Mouse (Mus musculus) stomach, embryonic 14.5 days (tissue): ENCODE results near the gene Med24. TPM values are rescaled to one million over a fixed set of nuclear protein-coding genes. Genes with fewer than 3 reads are reported as not detected.
"Not testable (repeated sequence)": the region's sequence is repeated elsewhere in the genome, so short reads cannot be mapped to it uniquely, and the experiment has no call there.

ENCODE experiments used
- ATAC-seq: fragments of 200-750 bp; cut with Nextera tagmentation; 2 replicates; pipeline ENCODE4 v1.8.0; 2017; ENCODE audit warnings: low read depth, moderate TSS enrichment; ENCODE audit not compliant: insufficient number of reproducible peaks, insufficient read depth, low FRiP score
- H3K27ac ChIP-seq: fragments of 300-500 bp; sonication (generic); 2 replicates; pipeline ENCODE4 v1.5.1; 2014; ENCODE audit warnings: mild to moderate bottlenecking, low read length, moderate library complexity, mixed read lengths
- H3K27me3 ChIP-seq: fragments of 300-500 bp; sonication (generic); 2 replicates; pipeline ENCODE4 v1.6.1; 2014; ENCODE audit warnings: low read length, control low read depth, mixed read lengths; ENCODE audit not compliant: control insufficient read depth, insufficient read depth
- H3K36me3 ChIP-seq: fragments of 300-500 bp; sonication (generic); 2 replicates; pipeline ENCODE4 v1.6.1; 2014; ENCODE audit warnings: mild to moderate bottlenecking, control low read depth, low read length, moderate library complexity, mixed read lengths; ENCODE audit not compliant: control insufficient read depth, insufficient read depth
- H3K4me1 ChIP-seq: fragments of 300-500 bp; sonication (generic); 2 replicates; pipeline ENCODE4 v1.6.1; 2014; ENCODE audit warnings: low read length, control low read depth, mixed read lengths; ENCODE audit not compliant: control insufficient read depth, insufficient read depth
- H3K4me2 ChIP-seq: fragments of 300-500 bp; sonication (generic); replicated peaks from 2 replicates; pipeline ENCODE4 v1.6.1; 2014; ENCODE audit warnings: low read depth, low read length, control low read depth
- H3K4me3 ChIP-seq: fragments of 300-500 bp; sonication (generic); 2 replicates; pipeline ENCODE4 v1.5.1; 2014; ENCODE audit warnings: low read depth, low read length, control low read depth
- H3K9ac ChIP-seq: fragments of 300-500 bp; sonication (generic); replicated peaks from 2 replicates; pipeline ENCODE4 v1.6.1; 2014; ENCODE audit warnings: low read depth, mild to moderate bottlenecking, control low read depth, low read length, moderate library complexity, mixed read lengths
- H3K9me3 ChIP-seq: fragments of 300-500 bp; sonication (generic); 2 replicates; pipeline ENCODE4 v1.6.1; 2016; ENCODE audit warnings: low read depth, low read length, control low read depth; ENCODE audit not compliant: control insufficient read depth
- WGBS: fragments of 180-500 bp; shearing (Covaris S2); extraction: QIAGEN DNeasy Blood & Tissue Kit; methylation state at CpG from one replicate; pipeline ENCODE4 v1.1.7; 2014; 5-methylcytosine and 5-hydroxymethylcytosine counted together
- polyA plus RNA-seq: library from polyadenylated mRNA; unstranded; fragments of >200 nt; fragmentation: Nextera tagmentation; extraction: Ambion mirVana; gene quantifications from 2 replicates; pipeline ENCODE4 v1.2.1, GENCODE M21; 2014

Med24 gene
- polyA plus RNA-seq, 1 experiment from 2014 or later, result 41.0 TPM

- no peak for ATAC-seq
- Histone ChIP-seq H3K36me3 (peaks cover 75% of the 10 kb centered on the region), H3K4me3 (no peak overlapping the region), H3K4me2 (no peak overlapping the region), H3K9me3 (no peaks in the 10 kb centered on the region), H3K9ac (no peak overlapping the region), H3K27ac (no peak overlapping the region), H3K27me3 (no peaks in the 10 kb centered on the region), H3K4me1 (no peaks in the 10 kb centered on the region)
- 67% methylated on average over 13 of the region's 13 CpGs for WGBS
Measured at GRCm38 (mm10) chr11:98693201-98693600, 36.0 kb downstream of the Med24 start.

GRCm38 (mm10) chr11:98688009-98688408, 41.2 kb downstream of the Med24 start:
- WGBS, result 83% methylated on average over 8 of the region's 8 CpGs
- Histone ChIP-seq H3K4me1 (no peaks in the 10 kb centered on the region), H3K27ac (no peak overlapping the region), H3K9ac (no peak overlapping the region), H3K36me3 (peaks cover 72% of the 10 kb centered on the region), H3K4me2 (no peak overlapping the region), H3K4me3 (no peak overlapping the region), H3K9me3 (no peaks in the 10 kb centered on the region), H3K27me3 (no peaks in the 10 kb centered on the region)
- peak; percentile 42 for ATAC-seq

GRCm38 (mm10) chr11:98686976-98687375, 42.3 kb downstream of the Med24 start:
- no peak overlapping the region for H3K4me2 ChIP-seq
- ATAC-seq, result no peak
- WGBS, result 74% methylated on average over 4 of the region's 4 CpGs
- no peak overlapping the region for H3K27ac ChIP-seq
- H3K4me3 ChIP-seq, result no peak overlapping the region
- H3K36me3 ChIP-seq, result peaks cover 62% of the 10 kb centered on the region
- no peak overlapping the region for H3K9ac ChIP-seq
- no peaks in the 10 kb centered on the region for H3K4me1 ChIP-seq
- no peaks in the 10 kb centered on the region for H3K27me3 ChIP-seq
- H3K9me3 ChIP-seq, result no peaks in the 10 kb centered on the region

- Histone ChIP-seq H3K9ac (no peak overlapping the region), H3K4me1 (no peaks in the 10 kb centered on the region), H3K27ac (no peak overlapping the region), H3K4me2 (no peak overlapping the region), H3K4me3 (no peak overlapping the region), H3K36me3 (peaks cover 49% of the 10 kb centered on the region), H3K9me3 (no peaks in the 10 kb centered on the region), H3K27me3 (no peaks in the 10 kb centered on the region)
- no peak for ATAC-seq
- 92% methylated on average over 9 of the region's 9 CpGs for WGBS
Measured at GRCm38 (mm10) chr11:98685642-98686041, 43.6 kb downstream of the Med24 start.

- Histone ChIP-seq H3K27me3 (no peaks in the 10 kb centered on the region), H3K9ac (peak overlapping the region; percentile 98), H3K36me3 (peaks cover 27% of the 10 kb centered on the region), H3K4me2 (peak overlapping the region; percentile 76), H3K9me3 (no peaks in the 10 kb centered on the region), H3K27ac (peak overlapping the region; percentile 61; the same call in 1 of the 2 replicates), H3K4me3 (peak overlapping the region; percentile 99), H3K4me1 (no peaks in the 10 kb centered on the region)
- WGBS, result 0% methylated on average over 23 of the region's 23 CpGs
- ATAC-seq, result peak; percentile 1; the same call in 1 of the 2 replicates
Measured at GRCm38 (mm10) chr11:98682811-98683210, 46.4 kb downstream of the Med24 start.

GRCm38 (mm10) chr11:98681786-98682745, 47.2 kb downstream of the Med24 start, which contains the start of gene Psmd3:
Psmd3 (plus strand) TSS chr11:98682554.
- Histone ChIP-seq H3K36me3 (peaks cover 20% of the 10 kb centered on the region), H3K27ac (peak within 1 kb of the TSS; percentile 61), H3K27me3 (no peaks in the 10 kb centered on the region), H3K9ac (peak within 1 kb of the TSS; percentile 98), H3K9me3 (no peaks in the 10 kb centered on the region), H3K4me3 (peak within 1 kb of the TSS; percentile 99), H3K4me2 (peak within 1 kb of the TSS; percentile 76), H3K4me1 (no peaks in the 10 kb centered on the region)
- peak; percentile 95 for ATAC-seq
- 4% methylated on average over 45 of the region's 45 CpGs for WGBS

- H3K27me3 ChIP-seq, result no peaks in the 10 kb centered on the region
- 82% methylated on average over 4 of the region's 4 CpGs for WGBS
- ATAC-seq, result no peak
- H3K27ac ChIP-seq, result no peak overlapping the region
- H3K9ac ChIP-seq, result no peak overlapping the region
- H3K4me2 ChIP-seq, result no peak overlapping the region
- peaks cover 11% of the 10 kb centered on the region for H3K36me3 ChIP-seq
- no peaks in the 10 kb centered on the region for H3K4me1 ChIP-seq
- no peak overlapping the region for H3K4me3 ChIP-seq
- H3K9me3 ChIP-seq, result no peaks in the 10 kb centered on the region
Measured at GRCm38 (mm10) chr11:98681186-98681585, 48.0 kb downstream of the Med24 start.

GRCm38 (mm10) chr11:98680595-98680994, 48.6 kb downstream of the Med24 start:
- not testable (repeated sequence) for H3K9me3 ChIP-seq, H3K27me3 ChIP-seq, H3K4me1 ChIP-seq, ATAC-seq, H3K4me3 ChIP-seq, H3K9ac ChIP-seq, H3K27ac ChIP-seq, H3K36me3 ChIP-seq, H3K4me2 ChIP-seq
- WGBS, result 95% methylated on average over 3 of the region's 4 CpGs
